8 mouse cellular contexts compared by ENCODE assay signal in genomic region chr12:101957942-101958544, GRCm38 (mm10). TPM values are rescaled to one million over a fixed set of nuclear protein-coding genes. Genes with fewer than 3 reads are reported as not detected.
DNase-seq lines count a peak whose midpoint lies in the region; ATAC-seq and TF ChIP-seq lines count a peak whose summit lies in the region.

TSS of gene Atxn3 (minus strand) at chr12:101958246.

- H3K4me2 ChIP-seq in hindbrain, embryonic 15.5 days, result peak within 1 kb of the TSS; percentile 75

- peak within 1 kb of the TSS; percentile 81 for H3K9ac ChIP-seq in hindbrain, embryonic 15.5 days

- in situ Hi-C loops in Patski (cut with MboI; ENCODE audit: low pct_unique_long_range_greater_than_20kb), result no loop called here

- peak; percentile 64 for DNase-seq in Patski (ENCODE audit: low read depth, low spot score)
- DNase-seq in cerebellum, postnatal 14 days, result peak; percentile 98 to 99
- DNase-seq in frontal cortex, postnatal 25 days (ENCODE audit: low spot score in 2 of 2), result peak; percentile 92 to 95
- DNase-seq in left cerebral cortex, adult 11 months (ENCODE audit: low spot score), result peak; percentile 95
- peak; percentile 98 for DNase-seq in lung, postnatal 4 days
- peak; percentile 93 for DNase-seq in retina, postnatal 7 days (ENCODE audit: low read depth, low spot score)
- DNase-seq in urinary bladder, adult 2 months (ENCODE audit: low spot score), result peak; percentile 98

- no peaks in the 10 kb centered on the region for H3K27me3 ChIP-seq in Patski
- H3K27me3 ChIP-seq in hindbrain, embryonic 15.5 days, result no peaks in the 10 kb centered on the region

- H3K4me1 ChIP-seq in hindbrain, embryonic 15.5 days (replicated peaks), result peaks cover 14% of the 10 kb centered on the region

- POLR2A ChIA-PET in Patski (lab: Charles Lee), result interaction anchor here (0.7 kb wide), 1 partner anchor 663 kb away, joined by 4 read pairs; no protein-coding TSS in a partner anchor

- peak within 1 kb of the TSS; percentile 99 for H3K4me3 ChIP-seq in hindbrain, embryonic 15.5 days

- 1% methylated on average over 54 of the region's 54 CpGs for WGBS in hindbrain, embryonic 15.5 days

- H3K36me3 ChIP-seq in hindbrain, embryonic 15.5 days, result no peaks in the 10 kb centered on the region

- CTCF ChIA-PET in Patski (lab: Charles Lee), result interaction anchor here (0.7 to 1.1 kb wide), 2 partner anchors 12 to 17 kb away, joined by 3 read pairs; no protein-coding TSS in a partner anchor

- peak; percentile 84 for TF ChIP-seq CTCF in Patski (IDR thresholded peaks at IDR 0.05)

- peak; percentile 97 for ATAC-seq in Patski
- ATAC-seq in hindbrain, embryonic 15.5 days (ENCODE audit: low FRiP score, low read depth), result peak; percentile 99

- H3K27ac ChIP-seq in hindbrain, embryonic 15.5 days (replicated peaks), result peak within 1 kb of the TSS; percentile 80

- H3K9me3 ChIP-seq in hindbrain, embryonic 15.5 days, result no peaks in the 10 kb centered on the region

RNA-seq across cellular contexts. Expression of gene Atxn3, which starts in this region (rescaled TPM):
- polyA plus RNA-seq in Patski (2021), result 16.1 TPM
- 8.2 and 11.2 TPM in 2 replicates for polyA plus RNA-seq in hindbrain, embryonic 15.5 days (2015; fragmentation: Nextera tagmentation; extraction: Ambion mirVana)
- polyA plus RNA-seq in urinary bladder, adult 2 months (2012; rRNA removed), result 17.4 and 17.6 TPM in 2 replicates

Comparison
In these comparisons a context has a peak if more than half of its experiments do, and no peak if none do; other contexts are left out.
1. Peak in every context shown above with its lines: DNase-seq, ATAC-seq, H3K4me3 ChIP-seq and H3K27ac ChIP-seq.